Mouse (Mus musculus) MEL (cell line): Measurements from ENCODE around the gene Krt7. TPM values are rescaled to one million over a fixed set of nuclear protein-coding genes. Genes with fewer than 3 reads are reported as not detected.

Source experiments
- DNase-seq: peaks from one replicate; pipeline ENCODE4 v3.0.0; 2011; ENCODE audit warnings: low read depth, low spot score
- H3K27ac ChIP-seq: 2 replicates; pipeline ENCODE4 v1.5.1; 2012; ENCODE audit warnings: low read depth, mild to moderate bottlenecking, control low read depth, low read length, moderate library complexity; ENCODE audit not compliant: control insufficient read depth
- H3K27me3 ChIP-seq, 2 experiments: fragments of 150-350 bp in 1 of 2; sonication (generic) in 1 of 2; 2 replicates each; pipeline ENCODE4 v1.6.1; 2012; ENCODE audit warnings: low read length in 2 of 2, mild to moderate bottlenecking in 2 of 2, improper control_type of control experiment in 1 of 2, moderate library complexity in 1 of 2; ENCODE audit not compliant: insufficient read depth in 2 of 2, control insufficient read depth in 1 of 2
- H3K36me3 ChIP-seq, 2 experiments: 2 replicates each; pipeline ENCODE4 v1.6.1; 2012 to 2014; ENCODE audit warnings: low read length in 2 of 2, improper control_type of control experiment in 1 of 2, inconsistent platforms in 1 of 2, mild to moderate bottlenecking in 1 of 2; ENCODE audit not compliant: insufficient read depth in 2 of 2, control insufficient read depth in 1 of 2
- H3K4me1 ChIP-seq, 2 experiments: fragments of 150-350 bp in 1 of 2; sonication (generic) in 1 of 2; 2 replicates each; pipeline ENCODE4 v1.6.1; 2012; ENCODE audit warnings: low read length in 2 of 2, improper control_type of control experiment in 1 of 2, mild to moderate bottlenecking in 1 of 2; ENCODE audit not compliant: insufficient read depth in 2 of 2, control insufficient read depth in 1 of 2
- H3K4me3 ChIP-seq, 2 experiments: fragments of 150-350 bp in 1 of 2; sonication (generic) in 1 of 2; 2 replicates each; pipeline ENCODE4 v1.5.1; 2012; ENCODE audit warnings: low read depth in 2 of 2, low read length in 2 of 2, mild to moderate bottlenecking in 2 of 2, moderate library complexity in 2 of 2, control low read depth in 1 of 2, improper control_type of control experiment in 1 of 2; ENCODE audit not compliant: control insufficient read depth in 1 of 2, insufficient read depth in 1 of 2
- H3K79me2 ChIP-seq: 2 replicates; pipeline ENCODE4 v1.6.1; 2012; ENCODE audit warnings: mild to moderate bottlenecking, low read length, moderate library complexity; ENCODE audit not compliant: control insufficient read depth, poor library complexity, insufficient read depth
- H3K9ac ChIP-seq: 2 replicates; pipeline ENCODE4 v1.6.1; 2012; ENCODE audit warnings: low read depth, mild to moderate bottlenecking, control low read depth, low read length, moderate library complexity; ENCODE audit not compliant: control insufficient read depth, poor library complexity, severe bottlenecking
- H3K9me3 ChIP-seq: fragments of 150-350 bp; sonication (generic); replicated peaks from 2 replicates; pipeline ENCODE4 v1.6.1; 2012; ENCODE audit warnings: mild to moderate bottlenecking, low read length, improper control_type of control experiment, moderate library complexity; ENCODE audit not compliant: insufficient read depth
- CHD2 ChIP-seq: IDR thresholded peaks from 2 replicates; pipeline ENCODE4 v1.6.1; 2011; ENCODE audit warnings: low read length, improper control_type of control experiment
- CTCF ChIP-seq, 3 experiments: IDR thresholded peaks in 2 of 3; conservative IDR thresholded peaks in 1 of 3; 2 replicates each; pipeline ENCODE4 v1.5.1; 2011 to 2012; ENCODE audit warnings: low read length in 3 of 3, low read depth in 2 of 3, mild to moderate bottlenecking in 2 of 3, improper control_type of control experiment in 1 of 3, inconsistent platforms in 1 of 3, mixed read lengths in 1 of 3, moderate library complexity in 1 of 3; ENCODE audit not compliant: control insufficient read depth in 1 of 3, insufficient read depth in 1 of 3, poor library complexity in 1 of 3, severe bottlenecking in 1 of 3
- ETS1 ChIP-seq: IDR thresholded peaks from 2 replicates; pipeline ENCODE4 v1.6.1; 2012; ENCODE audit warnings: low read depth, mild to moderate bottlenecking, inconsistent platforms, low read length, improper control_type of control experiment, moderate library complexity
- GATA1 ChIP-seq: IDR thresholded peaks from 2 replicates; pipeline ENCODE4 v1.6.1; 2011; ENCODE audit warnings: low read depth, low read length, improper control_type of control experiment
- KAT2A ChIP-seq: conservative IDR thresholded peaks from 2 replicates; pipeline ENCODE4 v1.6.1; 2012; ENCODE audit warnings: low read depth, low read length, improper control_type of control experiment, inconsistent platforms
- MAFK ChIP-seq: IDR thresholded peaks from 2 replicates; pipeline ENCODE4 v1.6.1; 2011; ENCODE audit warnings: low read depth, mild to moderate bottlenecking, low read length, improper control_type of control experiment, borderline replicate concordance
- MAZ ChIP-seq: IDR thresholded peaks from 2 replicates; pipeline ENCODE4 v1.6.1; 2012; ENCODE audit warnings: low read depth, mild to moderate bottlenecking, inconsistent platforms, low read length, improper control_type of control experiment
- MEF2A ChIP-seq: IDR thresholded peaks from 2 replicates; pipeline ENCODE4 v1.6.1; 2014; ENCODE audit warnings: low read depth, mild to moderate bottlenecking, inconsistent platforms, low read length, improper control_type of control experiment; ENCODE audit not compliant: poor library complexity, insufficient replicate concordance, severe bottlenecking; ENCODE audit errors: extremely low read depth
- MXI1 ChIP-seq: IDR thresholded peaks from 2 replicates; pipeline ENCODE4 v1.6.1; 2011; ENCODE audit warnings: mild to moderate bottlenecking, low read depth, low read length, improper control_type of control experiment
- NELFE ChIP-seq: IDR thresholded peaks from 2 replicates; pipeline ENCODE4 v1.6.1; 2011; ENCODE audit warnings: low read depth, low read length, improper control_type of control experiment
- NRF1 ChIP-seq: IDR thresholded peaks from 2 replicates; pipeline ENCODE4 v1.6.1; 2014; ENCODE audit warnings: low read depth, mild to moderate bottlenecking, inconsistent platforms, low read length, improper control_type of control experiment, moderate library complexity; ENCODE audit not compliant: poor library complexity, insufficient read depth, severe bottlenecking
- RAD21 ChIP-seq: IDR thresholded peaks from 2 replicates; pipeline ENCODE4 v1.6.1; 2011; ENCODE audit warnings: mild to moderate bottlenecking, low read depth, low read length, improper control_type of control experiment
- SIN3A ChIP-seq: IDR thresholded peaks from 2 replicates; pipeline ENCODE4 v1.6.1; 2012; ENCODE audit warnings: low read length, improper control_type of control experiment, inconsistent platforms
- SMC3 ChIP-seq: IDR thresholded peaks from 2 replicates; pipeline ENCODE4 v1.6.1; 2011; ENCODE audit warnings: low read depth, low read length, improper control_type of control experiment
- TBP ChIP-seq: IDR thresholded peaks from 2 replicates; pipeline ENCODE4 v1.8.0; 2011; ENCODE audit warnings: low read depth, low read length, improper control_type of control experiment
- USF2 ChIP-seq, 2 experiments: IDR thresholded peaks; 2 replicates each; pipeline ENCODE4 v1.6.1; 2011 to 2012; ENCODE audit warnings: improper control_type of control experiment in 2 of 2, low read length in 2 of 2, borderline replicate concordance in 1 of 2, inconsistent platforms in 1 of 2, low read depth in 1 of 2, mild to moderate bottlenecking in 1 of 2; ENCODE audit not compliant: insufficient read depth in 1 of 2
- ZMIZ1 ChIP-seq: IDR thresholded peaks from 2 replicates; pipeline ENCODE4 v1.6.1; 2012; ENCODE audit warnings: low read depth, mild to moderate bottlenecking, inconsistent platforms, low read length, improper control_type of control experiment, moderate library complexity
- ZNF384 ChIP-seq: IDR thresholded peaks from 2 replicates; pipeline ENCODE4 v1.6.1; 2012; ENCODE audit warnings: low read depth, mild to moderate bottlenecking, inconsistent platforms, low read length, improper control_type of control experiment
- polyA plus RNA-seq, 2 experiments: library from polyadenylated mRNA; stranded (reverse) in 1 of 2; unstranded in 1 of 2; fragments of >175 nt in 1 of 2; fragments of >200 nt in 1 of 2; gene quantifications; 2 replicates each; pipeline versions ENCODE4 v1.2.1 to v1.2.4; 2012; ENCODE audit warnings: low replicate concordance in 2 of 2, low read depth in 1 of 2; ENCODE audit not compliant: insufficient read length in 2 of 2, insufficient read depth in 1 of 2, missing spikeins in 1 of 2
- total RNA-seq: library from RNA; depleted of rRNA; stranded (reverse); fragments of 300-350 nt; gene quantifications from 2 replicates; pipeline ENCODE4 v1.2.3, GENCODE M21; 2012

The Krt7 gene
- total and polyA plus RNA-seq, 3 experiments = 0.03 to 0.04 TPM; not detected in 1

DNA sequence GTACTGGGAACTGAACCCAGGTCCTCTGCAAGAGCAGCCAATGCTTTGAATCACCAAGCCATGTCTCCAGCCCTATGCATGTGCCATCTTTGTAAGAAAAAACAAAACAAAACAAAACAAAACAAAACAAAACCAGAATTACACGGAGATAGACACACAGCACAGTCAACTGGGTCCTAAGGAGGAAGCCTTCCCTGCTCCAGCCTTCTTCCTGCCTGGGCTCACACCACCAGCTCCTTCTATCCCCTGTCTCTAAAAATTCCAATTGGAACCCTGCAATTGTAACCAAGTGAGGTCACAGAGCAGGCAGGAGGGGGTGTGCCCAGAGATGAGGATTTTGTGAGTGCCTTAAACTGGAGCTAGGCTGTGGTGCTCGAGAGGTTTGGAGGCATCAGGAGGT, 36.6 kb downstream of the Krt7 start, which contains the start of gene Krt88:
Krt88 (plus strand) TSS at position 301 of the 400 bp plus-strand sequence.
- Histone ChIP-seq H3K9ac (no peak within 1 kb of the TSS), H3K79me2 (no peaks in the 10 kb centered on the region), H3K27ac (0 out of 2 replicates have a peak within 1 kb of the TSS, but pooled peaks have one; percentile 30), H3K4me3 (no peak within 1 kb of the TSS; a peak in 1 of 4 replicates), H3K4me1 (peaks cover 0 to 10% of the 10 kb centered on the region in 2 experiments; a peak in 3 of 4 replicates), H3K9me3 (no peaks in the 10 kb centered on the region), H3K27me3 (no peaks in the 10 kb centered on the region), H3K36me3 (peaks cover 0 to 10% of the 10 kb centered on the region in 2 experiments; a peak in 2 of 4 replicates)
- no peak for DNase-seq
- TF ChIP-seq ETS1 (no peak), CHD2 (no peak), SIN3A (no peak), MAFK (no peak), USF2 (IDR thresholded peaks at IDR 0.05; ENCODE audit: borderline replicate concordance in 1 of 2, insufficient read depth in 1 of 2, low read depth in 1 of 2, low read length in 2 of 2) (no peak), MXI1 (no peak), ZNF384 (no peak), NELFE (no peak), SMC3 (no peak), NRF1 (no peak), ZMIZ1 (no peak), CTCF (IDR thresholded peaks at IDR 0.05 in 2 of 3, conservative IDR thresholded peaks at IDR 0.05 in 1 of 3; ENCODE audit: control insufficient read depth in 1 of 3, insufficient read depth in 1 of 3, low read depth in 2 of 3, low read length in 3 of 3, poor library complexity in 1 of 3, severe bottlenecking in 1 of 3) (no peak), TBP (no peak), KAT2A (no peak), MEF2A (no peak), MAZ (no peak)

DNA sequence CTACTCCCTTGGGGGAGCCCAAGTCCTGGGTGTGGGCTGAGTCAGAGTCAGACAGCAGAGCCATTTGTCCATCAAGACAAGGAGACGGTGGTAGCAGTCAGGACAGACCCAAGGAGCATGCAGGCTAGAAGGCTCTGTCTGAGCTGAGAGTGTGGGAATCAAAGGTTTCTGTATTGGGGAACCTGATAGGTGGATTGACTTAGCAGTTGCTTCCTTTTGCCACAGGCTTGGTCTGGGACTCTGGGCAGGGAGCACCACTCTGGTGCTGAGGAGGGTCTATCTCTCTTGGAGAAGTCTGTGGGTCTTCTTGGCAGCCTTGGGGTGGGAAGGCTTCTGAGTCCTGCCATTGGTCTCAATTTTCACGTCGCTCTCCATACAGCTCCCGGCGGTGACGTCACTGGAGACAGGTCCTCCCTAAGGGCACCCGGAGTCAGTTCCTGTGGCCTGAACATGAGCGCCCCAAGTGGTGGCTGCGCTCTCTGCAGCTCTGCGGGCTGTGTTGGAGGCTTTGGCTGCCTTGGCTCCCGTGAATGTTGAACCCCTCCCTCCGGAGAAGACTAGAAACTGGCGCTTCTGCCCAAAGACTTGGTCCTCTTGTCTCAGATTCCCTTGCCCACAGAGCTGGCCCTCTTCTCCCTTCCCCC, 42.4 kb downstream of the Krt7 start:
- Histone ChIP-seq H3K4me1 (no peaks in the 10 kb centered on the region), H3K27ac (no peak overlapping the region), H3K4me3 (no peak overlapping the region), H3K9ac (no peak overlapping the region), H3K9me3 (no peaks in the 10 kb centered on the region), H3K27me3 (no peaks in the 10 kb centered on the region), H3K79me2 (no peaks in the 10 kb centered on the region), H3K36me3 (no peaks in the 10 kb centered on the region)
- TF ChIP-seq GATA1 (no peak), RAD21 (peak; percentile 3), CTCF (IDR thresholded peaks at IDR 0.05 in 2 of 3, conservative IDR thresholded peaks at IDR 0.05 in 1 of 3; ENCODE audit: control insufficient read depth in 1 of 3, insufficient read depth in 1 of 3, low read depth in 2 of 3, low read length in 3 of 3, poor library complexity in 1 of 3, severe bottlenecking in 1 of 3) (peak; percentile 54 to 70 (median 60))
- peak; percentile 30 for DNase-seq
